ENCODE assay signal across 22 mouse cellular contexts in the genomic region with DNA sequence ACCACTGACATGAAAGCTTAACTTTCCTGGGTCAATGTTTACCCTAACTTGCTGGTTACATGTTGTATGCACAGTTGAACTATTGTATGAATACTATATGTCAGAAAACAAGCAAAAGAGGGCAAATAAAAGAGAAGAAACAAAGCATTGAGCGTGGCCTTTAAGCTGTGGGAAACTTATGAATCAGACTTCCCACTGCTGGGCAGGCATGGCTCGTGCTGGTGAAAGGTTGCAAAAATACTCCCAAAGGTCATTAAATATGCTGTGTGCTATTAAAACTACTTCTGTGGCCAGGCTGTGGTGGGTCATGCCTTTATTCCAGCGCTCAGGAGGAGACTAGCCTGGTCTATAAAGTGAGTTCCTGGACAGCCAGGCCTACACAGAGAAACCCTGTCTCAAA. TPM values are rescaled to one million over a fixed set of nuclear protein-coding genes. Genes with fewer than 3 reads are reported as not detected.
"Had no signal": no experiment of that assay in that cellular context is flagged by ENCODE, and none has a peak within 500 bp of the region (broad histone marks: within the 10 kb centered on the region; RNA-seq: fewer than 3 reads in every experiment).

No protein-coding gene starts in this region.

- H3K9ac ChIP-seq: kidney, embryonic 15.5 days; liver, embryonic 13.5 days; midbrain, embryonic 12.5 days; midbrain, embryonic 15.5 days; neural tube, embryonic 13.5 days had no signal

- H3K36me3 ChIP-seq: kidney, embryonic 15.5 days; liver, embryonic 13.5 days; midbrain, embryonic 12.5 days; midbrain, embryonic 15.5 days; neural tube, embryonic 13.5 days had no signal

- ATAC-seq: midbrain, embryonic 15.5 days had no signal

- H3K27me3 ChIP-seq: kidney, embryonic 15.5 days; liver, embryonic 13.5 days; midbrain, embryonic 12.5 days; midbrain, embryonic 15.5 days; neural tube, embryonic 13.5 days had no signal

- H3K4me3 ChIP-seq: kidney, embryonic 15.5 days; left cerebral cortex, adult 2 months; liver, embryonic 13.5 days; midbrain, embryonic 12.5 days; midbrain, embryonic 15.5 days; myocyte; neural tube, embryonic 13.5 days had no signal

- H3K4me2 ChIP-seq: kidney, embryonic 15.5 days; liver, embryonic 13.5 days; midbrain, embryonic 12.5 days; midbrain, embryonic 15.5 days; neural tube, embryonic 13.5 days had no signal

- H3K9me3 ChIP-seq: kidney, embryonic 15.5 days; liver, embryonic 13.5 days; midbrain, embryonic 12.5 days; midbrain, embryonic 15.5 days; neural tube, embryonic 13.5 days had no signal

- H3K4me1 ChIP-seq: kidney, embryonic 15.5 days; liver, embryonic 13.5 days; midbrain, embryonic 12.5 days; midbrain, embryonic 15.5 days; neural tube, embryonic 13.5 days had no signal

- H3K27ac ChIP-seq: kidney, embryonic 15.5 days; left cerebral cortex, adult 2 months; liver, embryonic 13.5 days; midbrain, embryonic 12.5 days; midbrain, embryonic 15.5 days; neural tube, embryonic 13.5 days had no signal

- DNase-seq: kidney, adult 8-10 months; kidney, postnatal 10 days; kidney, postnatal 36 days; layer of hippocampus, postnatal 36 days; liver, embryonic 13.5 days; lung, adult 2 months; lung, postnatal 14 days; lung, postnatal 4 days; retina, postnatal 1 day; thymus, adult 18-20 months; thymus, postnatal 36 days had no signal

RNA-seq across cellular contexts. Expression of gene Itgad, which starts 15.8 kb away (rescaled TPM):
- total RNA-seq: left cerebral cortex, adult 2 months had no signal
- polyA plus RNA-seq: kidney, embryonic 15.5 days; limb, embryonic 11.5 days; limb, embryonic 14.5 days; liver, embryonic 13.5 days; midbrain, embryonic 12.5 days; midbrain, embryonic 15.5 days; neural tube, embryonic 13.5 days; stomach, embryonic 16.5 days had no signal

RNA-seq across cellular contexts. Expression of gene Cox6a2, which starts 36.2 kb away (rescaled TPM):
- total RNA-seq: neutrophil, adult 5-6 weeks had no signal
- polyA plus RNA-seq: midbrain, embryonic 12.5 days; midbrain, embryonic 15.5 days had no signal

RNA-seq across cellular contexts. Expression of gene Itgax, which starts 40.6 kb away (rescaled TPM):
- total RNA-seq: layer of hippocampus, postnatal 10 days had no signal
- polyA plus RNA-seq: limb, embryonic 11.5 days; myocyte; neural tube, embryonic 13.5 days had no signal
